Mouse (Mus musculus): ENCODE data around the gene Fitm2. TPM values are rescaled to one million over a fixed set of nuclear protein-coding genes. Genes with fewer than 3 reads are reported as not detected.
"Not testable (repeated sequence)": the region's sequence is repeated elsewhere in the genome, so short reads cannot be mapped to it uniquely, and the experiment has no call there.

Fitm2 gene
- polyA plus RNA-seq, 1 experiment = 6.6 TPM

DNA sequence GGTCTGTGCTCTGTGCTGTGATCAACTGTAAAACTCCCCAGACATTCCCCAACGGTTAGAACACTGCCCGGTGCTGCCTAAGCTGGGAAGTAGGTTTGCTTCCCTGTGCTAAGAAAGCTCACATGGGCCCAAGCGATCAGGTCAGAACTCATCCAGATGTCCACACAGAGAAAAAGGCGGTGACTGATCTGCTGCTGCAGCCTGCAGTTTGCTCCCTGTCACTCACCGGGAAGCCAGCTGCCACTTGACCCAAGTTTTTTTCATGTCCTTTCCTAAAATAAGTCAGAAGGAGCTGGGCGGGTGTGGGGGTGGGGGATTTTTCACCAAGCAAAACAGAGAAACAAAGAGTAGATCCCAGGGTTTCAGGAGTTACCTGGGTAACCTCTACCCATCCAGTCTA, 7.9 kb downstream of the Fitm2 start:
- DNase-seq (ENCODE audit: low read depth, low spot score) = no peak
- 72% methylated on average over 6 of the region's 6 CpGs for WGBS

DNA sequence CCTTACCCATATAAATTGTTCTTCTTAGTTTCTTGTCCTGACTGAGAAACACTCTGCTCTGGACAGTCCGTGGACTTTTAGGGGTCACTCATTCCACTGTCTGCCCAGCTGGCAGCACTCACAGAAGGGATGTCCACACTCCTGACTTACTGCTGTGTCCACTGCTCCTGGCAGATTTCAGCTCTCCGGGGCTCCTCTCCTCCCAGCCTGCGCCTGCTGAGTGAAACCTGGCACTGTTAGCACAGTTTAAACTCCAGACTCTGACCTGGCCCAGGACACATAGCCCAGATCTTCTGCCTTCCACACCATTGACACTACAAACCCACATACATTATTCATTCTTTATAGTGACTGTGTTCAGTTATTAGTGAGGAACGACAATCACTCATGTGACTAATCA, 8.4 kb downstream of the Fitm2 start:
- no peak for DNase-seq (ENCODE audit: low read depth, low spot score)
- 69% methylated on average over 4 of the region's 4 CpGs for WGBS

DNA sequence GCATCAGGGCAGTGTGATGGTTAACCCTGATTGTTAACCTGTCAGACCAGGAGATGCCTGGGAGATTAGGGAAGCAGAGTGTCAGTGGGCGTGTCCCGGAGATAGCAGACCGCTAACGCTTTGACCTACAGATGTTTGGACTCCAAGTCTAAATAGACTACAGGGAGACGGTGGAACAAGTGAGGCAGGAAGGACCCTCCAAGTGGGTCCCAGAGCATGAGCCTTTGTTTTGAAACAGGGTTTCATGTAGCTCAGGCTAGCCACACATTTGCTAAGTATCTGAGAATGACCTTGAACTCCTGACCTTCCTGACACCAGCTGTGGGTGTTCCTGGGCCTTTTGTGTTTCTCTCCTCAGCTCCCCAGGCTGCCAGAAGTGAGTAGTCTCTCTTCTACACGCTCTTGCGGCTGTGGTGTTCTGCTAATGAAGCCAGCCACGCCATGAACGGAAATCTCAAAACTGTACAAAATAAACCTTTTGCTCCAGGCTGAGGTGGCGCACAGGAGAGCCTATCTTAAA, 9.1 kb downstream of the Fitm2 start:
- WGBS = 52% methylated on average over 10 of the region's 10 CpGs
- DNase-seq (ENCODE audit: low read depth, low spot score) = no peak

DNA sequence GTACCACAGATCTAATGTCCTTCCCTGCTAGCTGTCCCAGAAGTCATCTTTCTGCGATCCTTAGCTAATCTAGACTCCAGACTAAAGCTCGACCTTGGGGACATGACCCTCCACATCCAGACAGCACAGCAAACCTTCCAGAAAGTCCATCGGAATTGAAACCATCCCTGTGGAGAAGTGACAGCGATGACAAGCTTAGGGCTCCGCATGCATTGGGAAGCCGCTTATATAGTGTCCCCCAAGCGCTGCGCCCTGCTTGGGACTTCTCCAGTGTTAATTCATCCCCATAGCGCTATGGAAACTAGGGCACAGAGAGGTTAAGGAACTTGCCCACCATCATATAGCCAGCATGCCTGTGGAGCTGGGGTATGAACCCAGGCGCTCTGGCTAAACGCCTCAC, 9.6 kb downstream of the Fitm2 start:
- no peak for DNase-seq (ENCODE audit: low read depth, low spot score)
- WGBS = 78% methylated on average over 11 of the region's 11 CpGs

DNA sequence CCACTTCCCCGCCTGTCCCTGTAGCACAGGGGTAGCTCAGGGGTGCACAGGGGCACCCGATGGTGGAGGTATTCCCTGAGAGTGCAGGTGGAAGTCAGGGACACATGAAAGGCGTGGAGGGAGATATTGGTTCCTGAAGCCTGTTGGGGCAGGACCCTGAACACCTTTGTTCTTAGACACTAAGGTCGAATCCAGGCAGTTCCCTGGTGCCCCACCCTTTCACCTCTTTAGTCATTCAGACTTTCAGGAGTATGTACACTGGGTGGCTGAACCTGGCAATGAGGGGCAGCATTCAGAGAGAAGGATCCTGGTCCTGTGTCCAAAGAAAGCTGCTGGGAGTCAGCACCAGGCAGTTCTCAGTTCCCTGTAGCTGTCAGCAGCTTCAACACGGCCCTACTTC, 10.0 kb downstream of the Fitm2 start:
- no peak for DNase-seq (ENCODE audit: low read depth, low spot score)
- 64% methylated on average over 5 of the region's 5 CpGs for WGBS

DNA sequence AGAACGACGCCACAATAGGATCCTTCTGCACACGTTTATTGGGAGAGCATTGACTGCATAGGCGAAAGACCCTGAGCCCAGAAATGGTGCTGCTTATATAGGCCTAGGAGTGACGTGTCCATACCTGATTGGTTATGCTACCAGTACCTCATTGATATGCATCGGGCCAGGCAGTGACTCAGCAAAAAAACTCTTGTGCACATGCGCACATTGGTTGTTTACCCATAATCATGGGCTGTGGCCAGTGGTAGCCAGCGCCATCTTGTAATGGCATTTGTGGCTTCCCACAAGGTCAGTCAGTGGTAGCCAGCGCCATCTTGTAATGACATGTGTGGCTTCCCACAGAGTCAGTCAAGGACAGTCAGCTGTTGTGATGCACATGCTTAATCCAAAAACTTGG, 11.1 kb downstream of the Fitm2 start:
- DNase-seq (ENCODE audit: low read depth, low spot score) = not testable (repeated sequence)
- WGBS = 95% methylated on average over 9 of the region's 9 CpGs

DNA sequence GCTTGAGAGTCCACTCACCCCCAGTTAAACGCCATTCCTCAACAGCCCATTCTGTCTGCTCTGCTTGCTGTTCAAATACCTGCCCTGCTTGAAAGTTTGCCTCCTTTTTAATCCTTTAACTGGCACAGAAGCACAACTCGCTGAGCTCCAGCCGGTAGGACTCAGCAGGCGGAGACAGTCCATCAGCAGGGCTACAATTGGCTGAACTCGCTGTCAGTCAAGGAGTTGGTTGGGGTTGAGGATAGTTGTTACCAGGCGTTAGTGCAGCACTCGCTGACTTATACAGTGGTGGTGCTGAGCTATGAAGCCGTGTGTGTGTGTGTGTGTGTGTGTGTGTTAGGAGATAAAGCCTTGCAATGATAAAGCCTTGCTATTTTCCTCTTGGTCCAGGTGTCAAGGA, 11.8 kb downstream of the Fitm2 start:
- no peak for DNase-seq (ENCODE audit: low read depth, low spot score)
- WGBS = 89% methylated on average over 8 of the region's 8 CpGs

DNA sequence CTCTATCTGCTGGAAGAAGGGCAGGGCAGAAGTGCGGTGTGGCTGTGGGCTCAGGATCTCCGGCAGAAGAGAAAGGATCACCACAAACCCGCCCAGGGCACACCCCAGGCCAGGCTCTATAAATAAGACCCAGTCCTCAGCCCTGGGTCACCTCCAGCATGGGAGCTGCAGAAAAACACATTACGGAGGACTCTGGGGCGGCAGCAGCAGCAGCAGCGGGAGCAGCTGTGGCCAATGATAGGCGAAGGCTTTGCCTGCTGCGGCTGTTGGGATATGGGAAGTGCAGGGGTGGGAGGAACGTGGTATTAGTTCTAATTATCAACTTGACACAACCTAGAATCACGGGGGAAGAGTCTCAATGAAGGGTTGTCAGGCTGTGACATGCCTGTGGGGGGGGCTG, 13.0 kb downstream of the Fitm2 start:
- DNase-seq (ENCODE audit: low read depth, low spot score) = no peak
- WGBS = 40% methylated on average over 10 of the region's 10 CpGs

DNA sequence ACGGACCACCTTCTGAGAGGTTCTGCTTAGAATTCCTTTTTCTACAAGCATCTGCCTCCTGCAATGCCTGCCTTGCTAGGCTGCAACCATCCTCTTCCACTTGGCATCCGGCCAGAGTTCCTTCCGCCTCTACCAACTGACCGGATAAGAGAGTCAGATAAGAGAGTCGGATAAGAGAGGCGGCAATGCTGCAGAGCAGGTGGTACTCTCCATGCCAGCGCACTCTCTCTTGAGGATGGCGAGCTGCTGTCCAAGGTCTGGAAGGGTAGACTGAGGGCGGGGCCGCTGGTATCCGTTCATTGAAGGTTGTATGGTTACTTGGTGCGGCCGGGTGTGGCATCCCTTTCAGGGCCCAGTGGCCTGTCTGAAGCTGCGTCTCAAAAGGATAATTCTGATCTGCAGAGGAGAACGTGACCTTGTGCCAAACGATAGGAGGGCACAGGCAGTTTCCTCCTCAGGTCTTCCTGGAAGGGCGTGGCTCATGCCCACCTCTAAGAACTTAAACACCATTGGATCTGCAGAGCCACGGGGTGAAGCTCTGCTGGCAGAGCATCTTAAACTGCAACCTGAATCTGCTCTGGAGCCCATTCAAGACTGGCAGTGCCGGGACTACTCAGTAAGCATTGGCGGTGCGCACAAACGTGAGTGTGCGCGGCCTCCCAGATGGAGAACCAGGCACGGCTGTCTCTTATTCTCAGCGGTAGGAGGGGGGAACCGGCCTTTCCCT, 13.7 kb downstream of the Fitm2 start:
- 34% methylated on average over 27 of the region's 27 CpGs for WGBS
- no peak for DNase-seq (ENCODE audit: low read depth, low spot score)

DNA sequence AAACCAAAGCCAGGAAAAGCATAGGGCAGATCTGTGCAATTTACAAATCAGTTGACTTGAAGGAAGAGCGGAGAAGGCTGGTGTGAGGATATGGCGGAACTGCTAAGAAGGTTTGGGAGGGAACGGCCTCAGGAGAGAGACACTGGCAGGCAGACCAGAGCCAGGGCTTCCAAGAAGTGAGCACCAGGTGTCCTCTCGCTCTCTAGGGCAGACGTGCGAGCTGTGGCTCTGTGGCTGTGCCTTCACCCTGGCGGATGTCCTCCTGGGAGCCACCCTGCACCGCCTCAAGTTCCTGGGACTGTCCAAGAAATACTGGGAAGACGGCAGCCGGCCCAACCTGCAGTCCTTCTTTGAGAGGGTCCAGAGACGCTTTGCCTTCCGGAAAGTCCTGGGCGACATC, 19.1 kb downstream of the Fitm2 start:
- WGBS = 79% methylated on average over 13 of the region's 13 CpGs
- DNase-seq (ENCODE audit: low read depth, low spot score) = no peak

DNA sequence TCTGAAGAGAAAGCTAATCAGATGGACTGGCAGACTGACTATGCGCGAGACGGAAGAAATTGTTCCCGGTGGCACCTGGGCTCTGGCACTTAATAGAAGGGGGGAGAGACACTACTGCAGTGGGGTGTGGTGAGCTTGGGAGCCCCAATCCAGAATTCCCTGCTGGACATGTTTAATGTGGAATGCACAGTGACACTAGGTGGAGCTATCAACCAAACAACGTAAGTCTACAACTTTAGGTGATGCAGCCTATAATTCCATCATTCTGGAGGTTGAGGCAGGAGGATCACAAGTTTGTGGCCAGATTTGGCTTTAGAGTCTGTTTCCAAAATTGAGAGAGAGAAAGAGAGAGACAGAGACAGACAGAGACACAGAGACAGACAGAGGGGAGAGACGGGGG, 19.7 kb downstream of the Fitm2 start:
- DNase-seq (ENCODE audit: low read depth, low spot score) = no peak
- WGBS = 83% methylated on average over 6 of the region's 6 CpGs

DNA sequence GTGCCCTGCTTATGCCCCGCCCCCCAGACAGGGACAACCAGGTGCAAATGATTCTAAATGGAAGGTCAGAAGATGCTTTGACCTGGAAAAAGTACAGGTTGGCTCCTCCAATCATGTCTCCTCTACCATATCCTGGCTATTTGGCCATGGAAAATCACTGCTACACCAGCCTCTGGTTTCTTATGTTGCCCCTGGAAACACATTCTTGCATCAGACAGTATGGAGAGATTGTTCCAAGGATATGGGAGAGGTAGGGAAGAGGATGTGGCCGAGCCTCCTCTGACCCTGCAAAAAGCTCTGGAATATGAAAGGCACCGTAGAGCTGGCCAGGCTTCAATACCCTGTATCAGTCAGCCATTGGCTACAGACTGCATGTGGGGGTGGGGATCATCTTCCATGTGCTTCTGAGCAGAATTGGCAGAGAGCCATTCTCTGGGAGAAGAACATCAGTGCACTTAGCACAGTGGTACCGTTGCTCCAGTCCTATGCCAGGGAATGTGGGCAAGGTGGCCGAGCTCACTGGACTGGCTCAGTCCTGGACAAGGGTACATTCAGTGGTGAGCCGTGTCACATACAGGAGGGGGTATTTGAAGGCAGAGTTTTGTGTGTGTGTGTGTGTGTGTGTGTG, 21.6 kb downstream of the Fitm2 start:
- 50% methylated on average over 6 of the region's 6 CpGs for WGBS
- DNase-seq (ENCODE audit: low read depth, low spot score) = no peak

DNA sequence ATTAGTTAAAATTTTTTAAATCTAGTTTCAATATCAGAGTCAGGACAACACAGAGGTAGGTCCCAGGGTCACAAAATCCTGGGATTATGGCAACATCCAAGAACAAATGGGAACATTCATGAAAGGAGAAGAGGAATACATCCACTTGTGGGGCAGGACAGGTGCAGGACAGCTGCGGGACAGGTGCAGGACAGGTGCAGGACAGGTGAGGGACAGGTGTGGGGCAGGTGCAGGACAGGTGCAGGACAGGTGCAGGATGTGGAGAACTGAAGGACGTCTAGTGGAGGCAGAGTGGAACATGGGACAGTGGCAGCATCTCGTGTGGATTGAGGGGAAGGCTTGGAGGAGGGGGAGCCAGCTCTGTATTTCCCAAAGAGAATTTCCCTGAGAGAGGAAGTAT, 23.2 kb downstream of the Fitm2 start:
- 35% methylated on average over 3 of the region's 3 CpGs for WGBS

DNA sequence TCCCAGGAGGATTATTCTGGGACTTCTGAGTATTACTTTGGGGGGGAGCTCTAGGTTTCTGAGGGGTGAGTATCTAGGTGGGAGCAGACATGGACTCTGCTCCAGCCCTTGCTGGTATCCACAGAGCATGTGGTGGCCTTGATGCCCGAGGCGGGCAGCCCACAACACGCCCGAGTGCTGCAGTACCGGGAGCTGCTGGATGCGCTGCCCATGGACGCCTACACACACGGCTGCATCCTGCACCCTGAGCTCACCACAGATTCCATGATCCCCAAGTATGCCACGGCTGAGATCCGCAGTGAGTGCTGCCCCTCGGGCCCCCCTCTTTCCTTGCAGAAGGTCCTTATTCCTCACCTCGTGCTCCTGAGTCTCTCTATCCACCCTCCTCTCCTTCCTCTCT, 25.1 kb downstream of the Fitm2 start:
- WGBS = 73% methylated on average over 12 of the region's 12 CpGs
- no peak for DNase-seq (ENCODE audit: low read depth, low spot score)

More for the DNA sequence above, 23.2 kb downstream of the Fitm2 start:
- no peak for DNase-seq (ENCODE audit: low read depth, low spot score)

DNA sequence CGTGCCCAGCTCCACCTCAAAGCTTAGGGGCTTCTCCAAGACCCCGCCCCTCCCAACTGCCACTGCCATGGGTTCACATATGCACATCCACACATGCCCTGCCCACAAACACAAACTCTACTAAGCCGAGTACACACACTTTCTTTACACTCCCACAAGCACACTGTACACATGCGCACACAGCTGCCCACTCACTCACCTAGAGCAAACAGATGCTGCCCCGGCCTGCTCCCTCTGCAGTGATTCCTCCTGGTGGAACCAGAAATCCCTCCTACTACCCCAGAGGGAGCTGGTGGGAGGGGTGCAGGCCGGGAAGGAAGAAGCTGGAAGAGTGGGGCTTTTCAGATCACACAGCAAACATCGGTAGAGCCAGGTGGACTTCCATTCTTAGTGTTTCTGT, 28.4 kb downstream of the Fitm2 start:
- WGBS = 42% methylated on average over 7 of the region's 7 CpGs

DNA sequence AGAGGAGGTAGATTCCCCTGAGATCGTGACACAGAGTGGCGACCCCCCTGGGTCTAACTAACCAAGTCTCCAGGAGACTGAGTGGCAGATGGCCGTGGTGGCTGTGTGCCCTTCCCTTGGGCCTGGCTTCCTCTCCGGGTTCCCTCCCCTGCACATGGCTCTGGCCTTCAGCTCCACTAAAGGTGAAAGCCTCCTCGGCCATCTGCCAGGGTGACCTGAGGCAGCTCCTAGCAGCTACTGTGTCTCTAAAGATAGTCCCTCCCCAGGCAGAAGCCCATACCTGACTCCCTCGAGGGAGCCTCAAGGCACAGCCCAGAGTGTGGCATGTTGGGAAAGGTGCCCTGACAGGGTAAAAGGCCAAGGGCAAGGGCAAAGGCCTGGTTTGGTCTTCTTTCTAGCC, 28.9 kb downstream of the Fitm2 start:
- 54% methylated on average over 6 of the region's 6 CpGs for WGBS
- no peak for DNase-seq (ENCODE audit: low read depth, low spot score)

More for the DNA sequence above, 28.4 kb downstream of the Fitm2 start:
- DNase-seq (ENCODE audit: low read depth, low spot score) = no peak

DNA sequence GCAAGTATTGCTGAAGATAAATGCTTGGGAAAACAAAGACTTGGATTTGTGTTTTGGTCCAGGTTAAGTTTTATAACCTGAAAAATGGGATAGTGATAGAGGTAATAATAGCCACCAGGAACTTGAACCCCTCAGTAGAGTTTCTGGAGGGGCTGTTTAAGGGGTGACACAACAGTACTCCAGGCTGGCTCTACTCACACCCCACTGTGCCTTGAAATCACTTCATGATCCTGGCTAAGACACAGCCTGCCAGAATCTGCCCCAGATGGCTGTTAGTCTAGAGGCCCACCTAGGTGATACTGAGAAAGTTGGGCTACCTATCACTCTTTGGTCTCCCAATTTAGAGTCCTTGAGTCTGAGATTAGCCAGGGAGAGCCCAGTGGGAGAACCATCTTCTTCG, 32.9 kb downstream of the Fitm2 start:
- WGBS = 43% methylated on average over 1 of the region's 1 CpGs
- no peak for DNase-seq (ENCODE audit: low read depth, low spot score)

DNA sequence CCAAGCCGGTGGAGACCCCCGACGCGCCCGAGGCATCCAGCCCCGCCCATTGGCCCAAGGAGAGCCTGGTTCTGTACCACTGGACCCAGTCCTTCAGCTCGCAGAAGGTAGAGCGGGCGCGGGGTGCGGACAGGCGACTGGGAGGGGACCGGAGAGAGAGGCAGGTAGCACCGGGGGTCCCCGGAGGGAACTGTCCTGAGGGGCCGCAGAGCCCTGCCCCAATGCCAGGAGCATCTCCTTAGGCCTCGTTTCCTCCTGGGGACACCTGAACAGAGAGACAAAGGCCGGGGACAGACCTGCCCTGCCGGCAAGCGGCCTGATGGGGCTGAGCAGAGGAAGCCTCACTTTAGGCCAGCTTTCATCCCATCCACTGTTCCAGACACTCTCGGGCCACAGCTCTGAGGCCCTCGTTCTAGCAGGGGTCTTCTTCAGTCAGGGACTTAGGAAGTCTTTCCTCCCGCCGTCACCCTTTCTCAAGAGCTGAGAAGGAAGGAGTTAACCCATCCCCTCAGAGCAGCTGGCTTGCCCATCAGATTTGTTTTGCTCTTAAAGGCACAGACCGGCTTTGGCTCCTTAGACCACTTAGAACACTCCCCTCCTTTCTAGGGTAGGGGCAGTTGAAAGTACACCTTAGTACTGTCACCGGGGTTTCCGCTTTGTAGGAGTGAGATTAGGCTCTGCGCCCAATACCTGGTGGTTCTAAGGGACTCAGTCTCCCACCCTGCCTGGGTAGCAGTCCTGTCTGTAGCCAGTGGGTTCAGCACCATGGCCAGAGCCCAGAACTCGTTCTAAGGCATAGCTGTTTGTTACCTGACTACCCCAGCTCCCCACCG, 33.6 kb downstream of the Fitm2 start:
- 5% methylated on average over 30 of the region's 30 CpGs for WGBS
- DNase-seq (ENCODE audit: low read depth, low spot score) = no peak

DNA sequence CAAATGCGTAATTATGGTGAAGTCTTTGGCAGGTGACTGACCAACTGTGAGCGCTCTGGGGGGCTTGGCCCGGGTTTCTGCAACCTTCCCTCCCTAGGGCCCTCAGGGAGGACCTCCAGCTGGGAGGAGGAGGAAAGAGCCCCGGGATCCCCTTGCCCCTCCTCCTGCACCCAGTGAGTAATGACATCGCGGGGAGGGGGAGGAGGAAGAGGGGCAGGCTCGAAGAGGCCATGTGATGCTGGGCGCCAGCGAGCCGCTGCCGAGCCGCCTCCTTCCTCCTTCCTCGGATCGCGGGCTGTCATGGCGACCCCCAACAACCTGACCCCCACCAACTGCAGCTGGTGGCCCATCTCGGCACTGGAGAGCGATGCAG, 34.2 kb downstream of the Fitm2 start, which contains the start of gene Gdap1l1:
Gene Gdap1l1, plus strand, starts transcription at position 231 of the 373 bp plus-strand sequence.
- WGBS = 4% methylated on average over 18 of the region's 18 CpGs
- DNase-seq (ENCODE audit: low read depth, low spot score) = no peak

DNA sequence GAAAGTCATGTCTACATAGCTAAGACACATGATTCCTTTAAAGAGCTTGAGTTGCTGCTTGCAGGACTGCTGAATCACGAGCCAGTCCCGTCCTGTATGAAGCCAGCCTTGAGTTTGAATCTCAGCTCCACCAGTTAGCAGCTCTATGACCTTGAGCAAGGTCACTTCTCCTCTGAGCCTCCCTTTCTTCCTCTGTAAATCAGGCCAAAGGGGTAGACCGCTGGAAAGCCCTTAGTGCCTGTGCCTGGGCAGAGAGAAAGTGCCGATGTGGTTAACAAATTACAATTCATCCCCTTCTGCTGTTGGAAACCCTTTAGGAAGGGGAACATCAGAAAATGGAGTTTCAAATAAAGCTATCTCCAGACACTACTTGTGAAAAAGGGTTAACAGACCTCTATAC, 34.6 kb downstream of the Fitm2 start:
- 52% methylated on average over 4 of the region's 4 CpGs for WGBS
- no peak for DNase-seq (ENCODE audit: low read depth, low spot score)
